In the genomic region with DNA sequence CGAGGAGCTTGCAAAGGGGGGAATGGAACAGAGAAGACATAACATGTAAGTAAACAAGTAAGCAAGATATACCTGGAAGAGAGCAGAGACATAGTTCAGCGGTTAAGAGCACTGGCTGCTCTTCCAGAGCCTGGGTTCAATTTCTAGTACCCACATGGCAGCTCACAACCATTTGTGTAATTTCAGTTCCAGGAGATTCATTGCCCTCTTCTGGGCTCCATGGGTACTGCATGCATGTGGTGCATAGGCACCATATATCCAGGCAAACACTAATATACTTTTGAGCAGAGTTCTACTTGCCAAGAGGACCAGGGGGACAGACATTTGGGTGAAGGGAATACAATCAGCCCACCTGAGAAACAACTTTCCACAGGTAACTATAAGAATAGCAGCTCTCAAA, we compare ENCODE assay signal across 9 mouse cellular contexts. TPM values are rescaled to one million over a fixed set of nuclear protein-coding genes. Genes with fewer than 3 reads are reported as not detected.
DNase-seq lines count a peak whose midpoint lies in the region; ATAC-seq lines count a peak whose summit lies in the region.
"Had no signal": no experiment of that assay in that cellular context is flagged by ENCODE, and none has a peak within 500 bp of the region (broad histone marks: within the 10 kb centered on the region; RNA-seq: fewer than 3 reads in every experiment).

No protein-coding gene starts in this region.

- no peak overlapping the region for H3K27ac ChIP-seq in embryonic facial prominence, embryonic 10.5 days (replicated peaks)
- 0 out of 2 replicates have a peak overlapping the region, but pooled peaks have one; percentile 31 for H3K27ac ChIP-seq in liver, embryonic 15.5 days (replicated peaks)
- H3K27ac ChIP-seq: midbrain, embryonic 12.5 days had no signal

- ATAC-seq in liver, embryonic 15.5 days (ENCODE audit: insufficient read depth), result no peak

- H3K36me3 ChIP-seq in embryonic facial prominence, embryonic 10.5 days (replicated peaks), result peaks cover 77% of the 10 kb centered on the region
- H3K36me3 ChIP-seq in liver, embryonic 15.5 days (replicated peaks), result peaks cover 100% of the 10 kb centered on the region

- peaks cover 6% of the 10 kb centered on the region for H3K4me1 ChIP-seq in embryonic facial prominence, embryonic 10.5 days
- H3K4me1 ChIP-seq in liver, embryonic 15.5 days (replicated peaks), result peaks cover 42% of the 10 kb centered on the region
- H3K4me1 ChIP-seq: midbrain, embryonic 12.5 days had no signal

- intact Hi-C loops in heart, postnatal 14 days (cut with DNase I), result loop anchor here (1.0 kb wide), 1 partner anchor 75 kb away; no protein-coding TSS in a partner anchor
- intact Hi-C loops in heart, postnatal 25 days (cut with DNase I), result loop anchor here (1.0 kb wide), 1 partner anchor 74 kb away; no protein-coding TSS in a partner anchor

- no peak overlapping the region for H3K4me3 ChIP-seq in embryonic facial prominence, embryonic 10.5 days
- no peak overlapping the region for H3K4me3 ChIP-seq in liver, embryonic 15.5 days (replicated peaks)
- H3K4me3 ChIP-seq: midbrain, embryonic 12.5 days had no signal

- no peak overlapping the region for H3K4me2 ChIP-seq in liver, embryonic 15.5 days
- H3K4me2 ChIP-seq: midbrain, embryonic 12.5 days had no signal

- H3K9ac ChIP-seq in liver, embryonic 15.5 days, result no peak overlapping the region
- H3K9ac ChIP-seq: midbrain, embryonic 12.5 days had no signal

- WGBS in embryonic facial prominence, embryonic 10.5 days, result 84% methylated on average over 2 of the region's 2 CpGs
- 86% methylated on average over 2 of the region's 2 CpGs for WGBS in liver, embryonic 15.5 days (ENCODE audit: insufficient replicate concordance)

- no peaks in the 10 kb centered on the region for H3K27me3 ChIP-seq in embryonic facial prominence, embryonic 10.5 days (replicated peaks; ENCODE audit: low read depth, poor library complexity, severe bottlenecking)
- no peaks in the 10 kb centered on the region for H3K27me3 ChIP-seq in liver, embryonic 15.5 days
- H3K27me3 ChIP-seq: midbrain, embryonic 12.5 days had no signal

- DNase-seq in heart, postnatal 14 days, result peak; percentile 48 to 63
- no peak for DNase-seq in heart, postnatal 25 days (ENCODE audit: low spot score)
- peak; percentile 75 for DNase-seq in A20 (ENCODE audit: low read depth, low spot score)
- peak; percentile 54 for DNase-seq in MEL-GATA-1-ER (ENCODE audit: extremely low read depth, low read depth)
- peak; percentile 64 for DNase-seq in embryonic facial prominence, embryonic 10.5 days (ENCODE audit: low spot score)
- DNase-seq in spleen, postnatal 10 days (ENCODE audit: low spot score in 2 of 2), result peak; percentile 67 to 85
- DNase-seq in frontal cortex, postnatal 10 days (ENCODE audit: low spot score in 2 of 2), result no peak

- H3K9me3 ChIP-seq in embryonic facial prominence, embryonic 10.5 days, result no peaks in the 10 kb centered on the region
- H3K9me3 ChIP-seq in liver, embryonic 15.5 days (replicated peaks), result no peaks in the 10 kb centered on the region
- H3K9me3 ChIP-seq: midbrain, embryonic 12.5 days had no signal

RNA-seq across cellular contexts. Expression of gene Gfod2, which starts 29.8 kb away (rescaled TPM):
- total RNA-seq in heart, postnatal 14 days (2021), result 1 to 10 TPM; 3.6 to 3.7 TPM
- total RNA-seq in heart, postnatal 25 days (2021), result 1 to 10 TPM; 4.2 to 4.8 TPM
- polyA plus RNA-seq in embryonic facial prominence, embryonic 10.5 days (2016; fragmentation: Nextera tagmentation; extraction: Ambion mirVana), result 34.7 and 36.6 TPM in 2 replicates
- polyA plus RNA-seq in liver, embryonic 15.5 days (2015; fragmentation: Nextera tagmentation; extraction: Ambion mirVana), result 1.8 and 2.3 TPM in 2 replicates

RNA-seq across cellular contexts. Expression of gene Ranbp10, which starts 38.9 kb away (rescaled TPM):
- total RNA-seq in heart, postnatal 14 days (2021), result 10 to 100 TPM; 23.1 to 24.7 TPM
- 10 to 100 TPM; 19.1 to 19.2 TPM for total RNA-seq in heart, postnatal 25 days (2021)
- 11.4 and 12.1 TPM in 2 replicates for polyA plus RNA-seq in embryonic facial prominence, embryonic 10.5 days (2016; fragmentation: Nextera tagmentation; extraction: Ambion mirVana)
- 45.0 and 52.2 TPM in 2 replicates for polyA plus RNA-seq in liver, embryonic 15.5 days (2015; fragmentation: Nextera tagmentation; extraction: Ambion mirVana)

RNA-seq across cellular contexts. Expression of gene Tsnaxip1, which starts 39.3 kb away (rescaled TPM):
- under 1 TPM in 1 of 2 experiments, not detected in 1; 0.38 TPM for total RNA-seq in heart, postnatal 14 days (2021)
- not detected for total RNA-seq in heart, postnatal 25 days (2021)
- polyA plus RNA-seq in embryonic facial prominence, embryonic 10.5 days (2016; fragmentation: Nextera tagmentation; extraction: Ambion mirVana), result 0.19 and 0.40 TPM in 2 replicates
- polyA plus RNA-seq in liver, embryonic 15.5 days (2015; fragmentation: Nextera tagmentation; extraction: Ambion mirVana), result 0.07 and 0.22 TPM in 2 replicates

Comparison
In these comparisons a context has a peak if more than half of its experiments do, and no peak if none do; other contexts are left out.
1. DNase-seq: peak in heart, postnatal 14 days (2 of 2), A20 (single experiment), MEL-GATA-1-ER (single experiment), embryonic facial prominence, embryonic 10.5 days (single experiment) and spleen, postnatal 10 days (2 of 2); none in heart, postnatal 25 days (single experiment) and frontal cortex, postnatal 10 days (0 of 2).